Mouse (Mus musculus): ENCODE measurements around the gene Ctu1.
"Not testable (repeated sequence)": the region's sequence is repeated elsewhere in the genome, so short reads cannot be mapped to it uniquely, and the experiment has no call there.

Ctu1 gene

GRCm38 (mm10) chr7:43680960-43681359 lies 9.1 kb downstream of the Ctu1 start:
- DNase-seq (ENCODE audit: low read depth, low spot score): no peak

- not testable (repeated sequence) for DNase-seq (ENCODE audit: low read depth, low spot score)
Measured at GRCm38 (mm10) chr7:43682511-43682910, 10.7 kb downstream of the Ctu1 start.

- no peak for DNase-seq (ENCODE audit: low read depth, low spot score)
Measured at GRCm38 (mm10) chr7:43685088-43685487, 13.3 kb downstream of the Ctu1 start.

- no peak for DNase-seq (ENCODE audit: low read depth, low spot score)
Measured at GRCm38 (mm10) chr7:43690118-43690517, 18.3 kb downstream of the Ctu1 start, which contains the start of gene Klk14. Klk14 (plus strand) TSS chr7:43690418.

GRCm38 (mm10) chr7:43710031-43710430 lies 38.2 kb downstream of the Ctu1 start:
- no peak for DNase-seq (ENCODE audit: low read depth, low spot score)

- DNase-seq (ENCODE audit: low read depth, low spot score): no peak
Measured at GRCm38 (mm10) chr7:43712267-43712666, 40.5 kb downstream of the Ctu1 start, which contains the start of gene Klk13. Klk13 (plus strand) TSS chr7:43712567.

- no peak for DNase-seq (ENCODE audit: low read depth, low spot score)
Measured at GRCm38 (mm10) chr7:43712917-43713316, 41.1 kb downstream of the Ctu1 start.

GRCm38 (mm10) chr7:43713741-43714351 lies 42.0 kb downstream of the Ctu1 start:
- no peak for DNase-seq (ENCODE audit: low read depth, low spot score)

Data from telencephalon, adult 2 months (tissue).